Mouse (Mus musculus) forebrain, postnatal 0 days (tissue): ENCODE measurements around the gene Kbtbd7. TPM values are rescaled to one million over a fixed set of nuclear protein-coding genes. Genes with fewer than 3 reads are reported as not detected.

ENCODE experiments used
- ATAC-seq: fragments of 200-750 bp; cut with Nextera tagmentation; 2 replicates; pipeline ENCODE4 v1.8.0; 2017; ENCODE audit warnings: mild to moderate bottlenecking, moderate library complexity
- DNase-seq: peaks from one replicate; pipeline ENCODE4 v3.0.0-alpha.2; 2015
- H3K27ac ChIP-seq: fragments of 300-500 bp; sonication (generic); 2 replicates; pipeline ENCODE4 v1.5.1; 2014; ENCODE audit warnings: low read depth, mild to moderate bottlenecking, antibody characterized with exemption, low read length, moderate library complexity, mixed read lengths
- H3K27me3 ChIP-seq: fragments of 300-500 bp; sonication (generic); 2 replicates; pipeline ENCODE4 v1.6.1; 2014; ENCODE audit warnings: mild to moderate bottlenecking, low read length, mixed read lengths; ENCODE audit not compliant: insufficient read depth
- H3K36me3 ChIP-seq: fragments of 300-500 bp; sonication (generic); 2 replicates; pipeline ENCODE4 v1.6.1; 2014; ENCODE audit warnings: mild to moderate bottlenecking, moderate library complexity; ENCODE audit not compliant: insufficient read depth
- H3K4me1 ChIP-seq: fragments of 300-500 bp; sonication (generic); 2 replicates; pipeline ENCODE4 v1.6.1; 2014; ENCODE audit warnings: antibody characterized with exemption; ENCODE audit not compliant: insufficient read depth
- H3K4me2 ChIP-seq: fragments of 300-500 bp; sonication (generic); 2 replicates; pipeline ENCODE4 v1.6.1; 2014; ENCODE audit warnings: low read depth, mild to moderate bottlenecking, moderate library complexity
- H3K4me3 ChIP-seq: fragments of 300-500 bp; sonication (generic); 2 replicates; pipeline ENCODE4 v1.5.1; 2014; ENCODE audit warnings: low read depth, low read length, mixed read lengths
- H3K9ac ChIP-seq: fragments of 300-500 bp; sonication (generic); 2 replicates; pipeline ENCODE4 v1.6.1; 2014; ENCODE audit warnings: mild to moderate bottlenecking
- H3K9me3 ChIP-seq: fragments of 300-500 bp; sonication (generic); 2 replicates; pipeline ENCODE4 v1.6.1; 2016; ENCODE audit warnings: low read length
- CTCF ChIP-seq: sonication (generic); IDR thresholded peaks from 2 replicates; pipeline ENCODE4 v1.5.1; 2016; ENCODE audit warnings: antibody characterized with exemption, control low read depth, low read depth
- WGBS: fragments of 180-500 bp; shearing (Covaris S2); extraction: QIAGEN DNeasy Blood & Tissue Kit; methylation state at CpG from one replicate; pipeline ENCODE4 v1.1.7; 2014; 5-methylcytosine and 5-hydroxymethylcytosine counted together
- polyA plus RNA-seq: library from polyadenylated mRNA; unstranded; fragments of >200 nt; fragmentation: Nextera tagmentation; extraction: Ambion mirVana; gene quantifications from 2 replicates; pipeline ENCODE4 v1.2.1, GENCODE M21; 2015
- total RNA-seq: library from RNA; depleted of rRNA; stranded (reverse); fragments of >200 nt; gene quantifications from 2 replicates; pipeline ENCODE4 v1.2.3, GENCODE M21; 2014; rRNA removed

Kbtbd7 gene
- total and polyA plus RNA-seq, 2 experiments from 2014 or later: 13.7 to 40.7 TPM

GRCm38 (mm10) chr14:79460401-79460800 lies 34.1 kb downstream of the Kbtbd7 start:
- no peak overlapping the region for H3K9ac ChIP-seq
- no peaks in the 10 kb centered on the region for H3K9me3 ChIP-seq
- H3K4me2 ChIP-seq: no peak overlapping the region
- H3K36me3 ChIP-seq: peaks cover 37% of the 10 kb centered on the region
- ATAC-seq (no peak), DNase-seq (no peak)
- H3K4me3 ChIP-seq: no peak overlapping the region
- no peaks in the 10 kb centered on the region for H3K4me1 ChIP-seq
- no peak overlapping the region for H3K27ac ChIP-seq
- no peaks in the 10 kb centered on the region for H3K27me3 ChIP-seq
- TF ChIP-seq CTCF: no peak
- WGBS: 83% methylated on average over 1 of the region's 1 CpGs

- no peak for TF ChIP-seq CTCF
- Histone ChIP-seq H3K36me3 (peaks cover 41% of the 10 kb centered on the region), H3K4me2 (no peak overlapping the region), H3K9ac (no peak overlapping the region), H3K4me1 (no peaks in the 10 kb centered on the region), H3K9me3 (no peaks in the 10 kb centered on the region), H3K27ac (no peak overlapping the region), H3K4me3 (no peak overlapping the region), H3K27me3 (no peaks in the 10 kb centered on the region)
- no peak for DNase-seq
- WGBS: 94% methylated on average over 4 of the region's 4 CpGs
- ATAC-seq: no peak
These were observed 34.7 kb downstream of the Kbtbd7 start for GRCm38 (mm10) chr14:79460988-79461387.

- WGBS: 91% methylated on average over 1 of the region's 1 CpGs
- Histone ChIP-seq H3K9me3 (no peaks in the 10 kb centered on the region), H3K27ac (no peak overlapping the region), H3K27me3 (no peaks in the 10 kb centered on the region), H3K4me1 (no peaks in the 10 kb centered on the region), H3K9ac (no peak overlapping the region), H3K4me3 (no peak overlapping the region), H3K4me2 (no peak overlapping the region), H3K36me3 (peaks cover 66% of the 10 kb centered on the region)
- ATAC-seq (no peak), DNase-seq (no peak)
- peak; percentile 22; the same call in 1 of the 2 replicates for TF ChIP-seq CTCF
These were observed 39.3 kb downstream of the Kbtbd7 start for GRCm38 (mm10) chr14:79465623-79466022.

GRCm38 (mm10) chr14:79467621-79468020 lies 41.3 kb downstream of the Kbtbd7 start:
- peaks cover 59% of the 10 kb centered on the region for H3K36me3 ChIP-seq
- no peak overlapping the region for H3K27ac ChIP-seq
- no peak overlapping the region for H3K4me2 ChIP-seq
- H3K27me3 ChIP-seq: no peaks in the 10 kb centered on the region
- H3K4me1 ChIP-seq: no peaks in the 10 kb centered on the region
- ATAC-seq (no peak; the same call in 1 of the 2 replicates), DNase-seq (peak; percentile 80)
- H3K9ac ChIP-seq: no peak overlapping the region
- TF ChIP-seq CTCF: peak; percentile 77
- H3K9me3 ChIP-seq: no peaks in the 10 kb centered on the region
- H3K4me3 ChIP-seq: no peak overlapping the region
- WGBS: 20% methylated on average over 3 of the region's 3 CpGs

GRCm38 (mm10) chr14:79473384-79473783 lies 47.1 kb downstream of the Kbtbd7 start:
- peaks cover 50% of the 10 kb centered on the region for H3K36me3 ChIP-seq
- no peak overlapping the region for H3K4me3 ChIP-seq
- no peaks in the 10 kb centered on the region for H3K27me3 ChIP-seq
- H3K4me2 ChIP-seq: no peak overlapping the region
- no peak overlapping the region for H3K27ac ChIP-seq
- no peaks in the 10 kb centered on the region for H3K9me3 ChIP-seq
- no peaks in the 10 kb centered on the region for H3K4me1 ChIP-seq
- DNase-seq: no peak
- no peak overlapping the region for H3K9ac ChIP-seq
- WGBS: 85% methylated on average over 2 of the region's 2 CpGs
- no peak for TF ChIP-seq CTCF
- no peak for ATAC-seq

Other genes with a start within 250 kb of the Kbtbd7 start
- not detected in 2 replicates for gene Zfp957, start 179.1 kb upstream of the Kbtbd7 start, total RNA-seq
- gene Zfp957, start 179.1 kb upstream of the Kbtbd7 start, polyA plus RNA-seq: not detected in 2 replicates
- 33.3 and 55.5 TPM in 2 replicates for gene Rgcc, start 124.9 kb upstream of the Kbtbd7 start, total RNA-seq
- 31.2 and 33.9 TPM in 2 replicates for gene Rgcc, start 124.9 kb upstream of the Kbtbd7 start, polyA plus RNA-seq
- gene Naa16, start 35.7 kb upstream of the Kbtbd7 start, total RNA-seq: 5.7 and 10.9 TPM in 2 replicates
- 8.5 and 10.5 TPM in 2 replicates for gene Naa16, start 35.7 kb upstream of the Kbtbd7 start, polyA plus RNA-seq
- 6.9 and 7.4 TPM in 2 replicates for gene Mtrf1, start 28.7 kb upstream of the Kbtbd7 start, total RNA-seq
- 10.5 and 10.8 TPM in 2 replicates for gene Mtrf1, start 28.7 kb upstream of the Kbtbd7 start, polyA plus RNA-seq
- gene Kbtbd6, start 25.3 kb downstream of the Kbtbd7 start, total RNA-seq: 1.5 and 3.7 TPM in 2 replicates
- gene Kbtbd6, start 25.3 kb downstream of the Kbtbd7 start, polyA plus RNA-seq: 1.0 and 1.2 TPM in 2 replicates
- 5.1 and 8.9 TPM in 2 replicates for gene Elf1, start 54.7 kb downstream of the Kbtbd7 start, total RNA-seq
- 1.6 and 2.3 TPM in 2 replicates for gene Elf1, start 54.7 kb downstream of the Kbtbd7 start, polyA plus RNA-seq
- 43.1 and 44.8 TPM in 2 replicates for gene Wbp4, start 55.0 kb downstream of the Kbtbd7 start, total RNA-seq
- 46.3 and 50.6 TPM in 2 replicates for gene Wbp4, start 55.0 kb downstream of the Kbtbd7 start, polyA plus RNA-seq
- 41.5 and 50.9 TPM in 2 replicates for gene Sugt1, start 161.2 kb downstream of the Kbtbd7 start, total RNA-seq
- 93.7 and 107 TPM in 2 replicates for gene Sugt1, start 161.2 kb downstream of the Kbtbd7 start, polyA plus RNA-seq
- gene Cnmd, start 235.7 kb downstream of the Kbtbd7 start, total RNA-seq: 0.62 and 6.8 TPM in 2 replicates
- 3.4 and 5.5 TPM in 2 replicates for gene Cnmd, start 235.7 kb downstream of the Kbtbd7 start, polyA plus RNA-seq